Mouse (Mus musculus) left cerebral cortex, adult 2 months (tissue): ENCODE results near the gene Erbb4. TPM values are rescaled to one million over a fixed set of nuclear protein-coding genes. Genes with fewer than 3 reads are reported as not detected.

ENCODE experiments used
- DNase-seq, 2 experiments: peaks; one replicate each; pipeline ENCODE4 v3.0.0; 2021 to 2022; ENCODE audit warnings: low spot score in 2 of 2, mixed read lengths in 1 of 2; ENCODE audit errors: extremely low spot score in 1 of 2
- H3K27ac ChIP-seq: fragments of 200-600 bp; 2 replicates; pipeline ENCODE4 v1.8.1; 2022
- H3K4me3 ChIP-seq: fragments of 200-600 bp; 2 replicates; pipeline ENCODE4 v1.8.1; 2022
- CTCF ChIP-seq: fragments of 200-600 bp; IDR thresholded peaks from 2 replicates; pipeline ENCODE4 v1.8.1; 2022; ENCODE audit warnings: antibody characterized with exemption, mild to moderate bottlenecking, moderate library complexity
- intact Hi-C: fragments of 180-260 bp; cut with DNase I; formaldehyde crosslinking; loops from one replicate; pipeline ENCODE4 v1.15.1; 2025
- total RNA-seq, 2 experiments: library from RNA; stranded (reverse); gene quantifications; 2 replicates each; pipeline ENCODE4 v1.2.3; 2021

The Erbb4 gene
- total RNA-seq, 2 experiments from 2014 or later: 57.6 to 64.1 TPM

DNA sequence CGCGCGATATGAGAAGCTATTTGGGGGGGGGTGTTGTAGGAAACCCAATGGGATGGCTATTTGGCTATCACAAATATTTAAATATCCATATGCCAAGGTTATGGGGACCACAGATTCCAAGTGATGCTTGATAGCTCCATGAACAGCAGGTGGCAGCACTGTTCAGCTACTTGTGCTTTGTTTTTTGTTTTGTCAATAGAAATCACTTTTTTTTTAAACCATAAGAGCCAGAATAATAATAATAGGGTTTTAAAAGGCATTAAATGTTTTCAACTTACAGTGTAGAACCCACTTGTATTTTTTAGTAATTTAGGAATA is 1001.4 kb downstream of the Erbb4 start:
- intact Hi-C loops: loop anchor here (2.0 kb wide), 1 partner anchor 1032 kb away; no protein-coding TSS in a partner anchor
- Histone ChIP-seq H3K4me3 (no peak overlapping the region), H3K27ac (no peak overlapping the region)
- peak; percentile 74 for TF ChIP-seq CTCF
- DNase-seq: peak in 1 of 2 experiments; percentile 17

- Histone ChIP-seq H3K27ac (no peak overlapping the region), H3K4me3 (no peak overlapping the region)
- no peak for DNase-seq
- intact Hi-C loops: loop anchor here (2.0 kb wide), 1 partner anchor 1033 kb away; no protein-coding TSS in a partner anchor
- TF ChIP-seq CTCF: no peak
Measured at GRCm38 (mm10) chr1:68105834-68106542, 1001.9 kb downstream of the Erbb4 start.

DNA sequence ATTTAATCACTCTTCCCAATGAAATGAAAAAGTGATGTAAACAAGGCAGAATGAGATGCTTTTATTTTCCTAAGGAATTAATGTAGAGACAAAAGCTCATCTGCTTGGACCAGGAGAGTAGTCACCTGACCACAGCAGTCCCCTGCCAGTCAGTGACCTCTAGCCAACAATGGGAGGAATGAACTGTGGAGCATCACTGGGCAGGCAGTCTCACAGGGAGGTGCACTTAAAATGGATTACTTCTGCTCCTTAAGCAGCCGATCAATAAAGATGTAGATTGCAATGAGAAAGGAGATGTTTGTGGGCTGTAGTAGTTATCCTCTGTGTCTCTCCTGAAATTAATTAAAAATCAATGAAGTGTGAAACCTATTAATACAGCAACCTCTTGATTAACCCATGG is 1018.2 kb downstream of the Erbb4 start:
- Histone ChIP-seq H3K27ac (no peak overlapping the region), H3K4me3 (no peak overlapping the region)
- intact Hi-C loops: no loop called here
- no peak for DNase-seq
- no peak for TF ChIP-seq CTCF

- H3K27ac ChIP-seq: no peak overlapping the region
- no peak for DNase-seq
- no peak for TF ChIP-seq CTCF
- intact Hi-C loops: no loop called here
- no peak overlapping the region for H3K4me3 ChIP-seq
Measured at GRCm38 (mm10) chr1:68056494-68056893, 1051.4 kb downstream of the Erbb4 start.

DNA sequence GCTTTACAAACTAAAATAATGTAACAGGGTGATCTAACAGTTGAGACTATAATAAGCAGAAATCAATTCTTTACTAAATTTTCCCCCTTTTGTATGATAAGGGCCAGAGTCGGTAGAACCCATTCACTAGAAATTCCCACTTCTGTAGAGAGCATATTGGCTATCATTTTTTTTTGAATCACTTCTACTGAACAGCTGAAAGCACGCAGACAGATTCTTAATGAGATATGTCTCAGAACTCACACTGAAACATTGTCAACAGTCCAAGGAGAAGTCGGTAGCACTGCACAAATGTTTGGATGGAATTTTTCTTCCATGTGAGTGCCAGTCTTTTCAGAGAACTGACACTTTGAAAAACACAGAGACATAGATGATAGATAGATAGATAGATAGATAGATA is 1053.1 kb downstream of the Erbb4 start:
- intact Hi-C loops: no loop called here
- no peak overlapping the region for H3K27ac ChIP-seq
- no peak for TF ChIP-seq CTCF

DNA sequence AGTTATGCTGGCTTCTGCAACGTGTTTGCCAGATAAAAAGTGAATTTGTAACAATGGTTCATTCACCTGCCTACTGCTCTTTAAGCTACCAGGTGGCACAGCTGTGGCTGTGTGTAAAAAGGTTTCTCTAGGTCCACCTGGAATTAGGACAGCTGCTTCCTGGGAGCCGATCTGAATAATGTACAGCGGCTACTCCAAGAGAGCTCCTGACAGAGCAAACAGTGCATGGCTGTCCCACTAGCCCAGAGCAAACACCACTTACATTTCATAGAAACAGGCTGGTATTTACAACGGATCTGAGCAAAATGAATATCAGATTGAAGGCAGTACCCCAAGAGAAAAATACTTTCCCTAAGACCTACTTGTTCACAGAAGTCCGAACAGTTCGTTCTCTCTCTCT is 1058.0 kb downstream of the Erbb4 start:
- no peak for TF ChIP-seq CTCF
- Histone ChIP-seq H3K4me3 (no peak overlapping the region), H3K27ac (no peak overlapping the region)
- intact Hi-C loops: no loop called here
- no peak for DNase-seq

More for the DNA sequence above, 1053.1 kb downstream of the Erbb4 start:
- no peak overlapping the region for H3K4me3 ChIP-seq
- DNase-seq: no peak

- H3K4me3 ChIP-seq: no peak overlapping the region
- DNase-seq: no peak
- intact Hi-C loops: no loop called here
- no peak for TF ChIP-seq CTCF
- H3K27ac ChIP-seq: no peak overlapping the region
Measured at GRCm38 (mm10) chr1:68047139-68047538, 1060.7 kb downstream of the Erbb4 start.

DNA sequence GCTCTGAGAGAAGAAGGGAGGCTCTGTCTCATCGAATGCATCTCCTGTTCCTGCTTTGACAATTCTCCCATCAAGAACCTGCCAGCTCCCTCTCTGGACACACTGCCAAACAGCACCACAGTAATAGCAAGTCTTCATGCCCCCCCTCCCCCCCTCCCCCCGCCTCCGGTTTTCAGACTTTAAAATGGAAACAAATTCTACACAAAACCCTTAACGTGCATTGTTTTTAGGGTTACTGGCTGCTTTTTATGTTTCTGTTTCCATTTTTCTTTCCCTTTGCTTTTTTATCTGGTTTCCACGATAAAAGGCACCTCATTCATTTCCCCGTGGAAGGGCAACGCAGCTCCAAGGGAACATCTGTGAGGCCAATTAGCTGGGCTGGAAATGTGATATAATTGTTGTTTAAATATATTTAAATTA is 1061.3 kb downstream of the Erbb4 start:
- peak; percentile 5; the same call in 1 of the 2 replicates for TF ChIP-seq CTCF
- Histone ChIP-seq H3K27ac (no peak overlapping the region), H3K4me3 (peak overlapping the region; percentile 23; the same call in 1 of the 2 replicates)
- peak in 1 of 2 experiments; percentile 18 for DNase-seq
- intact Hi-C loops: no loop called here

- intact Hi-C loops: no loop called here
- no peak for DNase-seq
- Histone ChIP-seq H3K4me3 (no peak overlapping the region), H3K27ac (no peak overlapping the region)
- no peak for TF ChIP-seq CTCF
Measured at GRCm38 (mm10) chr1:68024086-68024940, 1083.5 kb downstream of the Erbb4 start.

- intact Hi-C loops: no loop called here
- H3K4me3 ChIP-seq: no peak overlapping the region
- H3K27ac ChIP-seq: no peak overlapping the region
- no peak for DNase-seq
- no peak for TF ChIP-seq CTCF
Measured at GRCm38 (mm10) chr1:68020020-68020419, 1087.8 kb downstream of the Erbb4 start.

DNA sequence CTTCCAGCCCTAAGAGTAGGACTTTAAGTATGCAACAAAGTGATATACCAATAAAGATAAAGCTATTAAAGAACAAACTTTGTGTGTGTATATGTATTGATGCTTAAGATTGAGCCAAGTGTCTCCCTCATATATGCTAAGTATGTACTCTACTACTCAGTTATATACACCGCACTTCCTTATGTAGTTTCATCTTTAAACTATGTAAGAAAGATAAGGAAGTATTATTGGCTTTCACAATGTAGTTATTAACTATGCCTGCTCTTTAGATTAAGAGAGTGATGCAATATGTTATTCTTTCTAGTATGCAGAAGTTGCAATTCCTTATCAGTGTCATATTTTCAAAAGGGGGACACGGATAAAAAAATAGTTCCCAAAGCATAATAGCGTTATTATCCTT is 1088.2 kb downstream of the Erbb4 start:
- DNase-seq: no peak
- intact Hi-C loops: no loop called here
- TF ChIP-seq CTCF: no peak

More for the DNA sequence above, 1088.2 kb downstream of the Erbb4 start:
- Histone ChIP-seq H3K4me3 (no peak overlapping the region), H3K27ac (no peak overlapping the region)
